14 mouse cellular contexts compared by ENCODE assay signal in the genomic region with DNA sequence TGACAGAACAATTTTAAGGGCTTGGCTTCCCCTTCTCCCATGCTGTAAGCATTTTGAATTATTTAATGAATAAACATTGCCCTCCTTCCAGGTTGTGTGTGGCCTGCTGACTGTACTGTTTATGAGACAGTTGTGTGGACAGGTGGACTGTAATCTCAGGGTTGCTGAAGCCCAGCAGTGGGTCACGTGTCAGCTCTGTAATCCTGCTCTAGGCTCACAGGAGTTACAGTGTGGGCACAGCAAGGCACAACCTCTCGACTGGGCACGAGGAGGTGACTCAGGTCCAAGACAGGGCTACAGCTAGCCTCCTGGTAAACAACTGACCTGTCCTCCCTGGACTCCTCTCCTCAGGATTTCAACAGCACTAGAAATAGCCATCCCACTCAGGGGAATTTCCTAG. TPM values are rescaled to one million over a fixed set of nuclear protein-coding genes. Genes with fewer than 3 reads are reported as not detected.
A peak's percentile ranks its signal among the peaks of the same experiment; 100 is the strongest.
DNase-seq lines count a peak whose midpoint lies in the region; ATAC-seq and TF ChIP-seq lines count a peak whose summit lies in the region.
"Had no signal": no experiment of that assay in that cellular context is flagged by ENCODE, and none has a peak within 500 bp of the region (broad histone marks: within the 10 kb centered on the region; RNA-seq: fewer than 3 reads in every experiment).

No protein-coding gene starts in this region.

- H3K4me1 ChIP-seq in heart, embryonic 12.5 days (replicated peaks) = peaks cover 66% of the 10 kb centered on the region
- H3K4me1 ChIP-seq in erythroblast, embryonic 14.5 days (ENCODE audit: control insufficient read depth) = peaks cover 96% of the 10 kb centered on the region

- no peak overlapping the region for H3K27ac ChIP-seq in heart, embryonic 12.5 days (ENCODE audit: poor library complexity, severe bottlenecking)
- H3K27ac ChIP-seq: embryonic facial prominence, embryonic 15.5 days; hindbrain, embryonic 10.5 days; lung, embryonic 15.5 days had no signal

- POLR2A ChIA-PET in Patski (lab: Charles Lee) = interaction anchor here (0.8 to 1.2 kb wide), 3 partner anchors 10 to 29 kb away, joined by 3 to 4 read pairs (median 3); no protein-coding TSS in a partner anchor

- no peak for ATAC-seq in heart, embryonic 12.5 days (ENCODE audit: insufficient number of reproducible peaks, low FRiP score)
- ATAC-seq in Patski = peak; percentile 31
- ATAC-seq: CD4-positive, CD25-positive, alpha-beta regulatory T cell, adult 4 months; forebrain, postnatal 0 days had no signal

- no peak for DNase-seq in heart, postnatal 25 days (ENCODE audit: low spot score)
- DNase-seq in Patski (ENCODE audit: low read depth, low spot score) = no peak
- peak; percentile 58 to 75 for DNase-seq in kidney, postnatal 36 days
- no peak for DNase-seq in cerebellum, adult 18-20 months
- DNase-seq in embryo, embryonic 9.5 days (ENCODE audit: extremely low spot score) = no peak
- no peak for DNase-seq in layer of hippocampus, adult 8-10 months (ENCODE audit: low spot score in 2 of 2)
- DNase-seq: forebrain, postnatal 0 days had no signal

- intact Hi-C loops in heart, postnatal 25 days (cut with DNase I) = no loop called here

- no peaks in the 10 kb centered on the region for H3K9me3 ChIP-seq in heart, embryonic 12.5 days (replicated peaks)
- no peaks in the 10 kb centered on the region for H3K9me3 ChIP-seq in erythroblast, embryonic 14.5 days (ENCODE audit: control insufficient read depth, low read length)
- H3K9me3 ChIP-seq: embryonic facial prominence, embryonic 15.5 days; hindbrain, embryonic 10.5 days; lung, embryonic 15.5 days had no signal

- 63% methylated on average over 3 of the region's 3 CpGs for WGBS in heart, embryonic 12.5 days

- H3K4me3 ChIP-seq in heart, embryonic 12.5 days = no peak overlapping the region
- peak overlapping the region; percentile 22 for H3K4me3 ChIP-seq in erythroblast, embryonic 14.5 days (replicated peaks)
- H3K4me3 ChIP-seq: embryonic facial prominence, embryonic 15.5 days; hindbrain, embryonic 10.5 days; lung, embryonic 15.5 days had no signal

- no peaks in the 10 kb centered on the region for H3K36me3 ChIP-seq in heart, embryonic 12.5 days
- H3K36me3 ChIP-seq in erythroblast, embryonic 14.5 days (ENCODE audit: control insufficient read depth) = peaks cover 26% of the 10 kb centered on the region
- H3K36me3 ChIP-seq: embryonic facial prominence, embryonic 15.5 days; hindbrain, embryonic 10.5 days; lung, embryonic 15.5 days had no signal

- H3K9ac ChIP-seq in heart, embryonic 12.5 days = 0 out of 2 replicates have a peak overlapping the region, but pooled peaks have one; percentile 6
- H3K9ac ChIP-seq: embryonic facial prominence, embryonic 15.5 days; forebrain, postnatal 0 days; lung, embryonic 15.5 days had no signal

- no peak overlapping the region for H3K4me2 ChIP-seq in heart, embryonic 12.5 days
- H3K4me2 ChIP-seq: embryonic facial prominence, embryonic 15.5 days; lung, embryonic 15.5 days; midbrain, embryonic 11.5 days had no signal

- in situ Hi-C loops in Patski (cut with MboI; ENCODE audit: low pct_unique_long_range_greater_than_20kb) = no loop called here

- no peak for TF ChIP-seq CTCF in Patski (IDR thresholded peaks at IDR 0.05)

- CTCF ChIA-PET in Patski (lab: Charles Lee) = interaction anchor here (0.9 kb wide), 1 partner anchor 43 kb away, joined by 3 read pairs; no protein-coding TSS in a partner anchor

- H3K27me3 ChIP-seq in heart, embryonic 12.5 days (replicated peaks) = no peaks in the 10 kb centered on the region
- H3K27me3 ChIP-seq in Patski = no peaks in the 10 kb centered on the region
- H3K27me3 ChIP-seq in erythroblast, embryonic 14.5 days (ENCODE audit: control insufficient read depth) = peaks cover 22% of the 10 kb centered on the region

RNA-seq across cellular contexts. Expression of gene Ampd3, which starts 4.3 kb away (rescaled TPM):
- 8.2 and 9.4 TPM in 2 replicates for polyA plus RNA-seq in heart, embryonic 12.5 days (2016; fragmentation: Nextera tagmentation; extraction: Ambion mirVana)
- total RNA-seq in heart, postnatal 25 days (2021) = 10 to 100 TPM; 46.0 to 46.2 TPM
- 59.3 TPM for polyA plus RNA-seq in Patski (2021)
- polyA plus RNA-seq in erythroblast, embryonic 14.5 days (2012) = 2.6 and 4.3 TPM in 2 replicates
- total RNA-seq in layer of hippocampus, adult 8-10 months (2022) = 10 to 100 TPM; 25.4 to 37.7 (median 30.3) TPM

Comparison
In these comparisons a context has a peak if more than half of its experiments do, and no peak if none do; other contexts are left out.
1. DNase-seq: peak in kidney, postnatal 36 days (2 of 2); none in heart, postnatal 25 days (single experiment), Patski (single experiment), cerebellum, adult 18-20 months (0 of 2), embryo, embryonic 9.5 days (single experiment) and layer of hippocampus, adult 8-10 months (0 of 2).